Mouse (Mus musculus) heart, embryonic 10.5 days (tissue): ENCODE results near the gene Trex1. TPM values are rescaled to one million over a fixed set of nuclear protein-coding genes. Genes with fewer than 3 reads are reported as not detected.

Source experiments
- DNase-seq: peaks from one replicate; pipeline ENCODE4 v3.0.0-alpha.2; 2017; ENCODE audit warnings: low spot score
- H3K27ac ChIP-seq: fragments of 300-500 bp; sonication (generic); 2 replicates; pipeline ENCODE4 v1.5.1; 2016; ENCODE audit warnings: mild to moderate bottlenecking
- H3K27me3 ChIP-seq: fragments of 300-500 bp; sonication (generic); 2 replicates; pipeline ENCODE4 v1.6.1; 2016; ENCODE audit warnings: mild to moderate bottlenecking; ENCODE audit not compliant: poor library complexity, insufficient read depth, severe bottlenecking
- H3K36me3 ChIP-seq: fragments of 300-500 bp; sonication (generic); 2 replicates; pipeline ENCODE4 v1.6.1; 2016; ENCODE audit warnings: mild to moderate bottlenecking, moderate library complexity
- H3K4me1 ChIP-seq: fragments of 300-500 bp; sonication (generic); 2 replicates; pipeline ENCODE4 v1.6.1; 2016; ENCODE audit warnings: mild to moderate bottlenecking
- H3K4me3 ChIP-seq: fragments of 300-500 bp; sonication (generic); 2 replicates; pipeline ENCODE4 v1.5.1; 2016; ENCODE audit warnings: mild to moderate bottlenecking, moderate library complexity
- H3K9me3 ChIP-seq: fragments of 300-500 bp; sonication (generic); 2 replicates; pipeline ENCODE4 v1.6.1; 2016; ENCODE audit warnings: mild to moderate bottlenecking, moderate library complexity
- WGBS: fragments of 180-500 bp; shearing (Covaris S2); methylation state at CpG from one replicate; pipeline ENCODE4 v1.1.7; 2016; 5-methylcytosine and 5-hydroxymethylcytosine counted together
- polyA plus RNA-seq: library from polyadenylated mRNA; unstranded; fragments of >200 nt; fragmentation: Nextera tagmentation; extraction: Ambion mirVana; gene quantifications from 2 replicates; pipeline ENCODE4 v1.2.1, GENCODE M21; 2016

The Trex1 gene
- polyA plus RNA-seq, 1 experiment from 2014 or later = 8.2 TPM

DNA sequence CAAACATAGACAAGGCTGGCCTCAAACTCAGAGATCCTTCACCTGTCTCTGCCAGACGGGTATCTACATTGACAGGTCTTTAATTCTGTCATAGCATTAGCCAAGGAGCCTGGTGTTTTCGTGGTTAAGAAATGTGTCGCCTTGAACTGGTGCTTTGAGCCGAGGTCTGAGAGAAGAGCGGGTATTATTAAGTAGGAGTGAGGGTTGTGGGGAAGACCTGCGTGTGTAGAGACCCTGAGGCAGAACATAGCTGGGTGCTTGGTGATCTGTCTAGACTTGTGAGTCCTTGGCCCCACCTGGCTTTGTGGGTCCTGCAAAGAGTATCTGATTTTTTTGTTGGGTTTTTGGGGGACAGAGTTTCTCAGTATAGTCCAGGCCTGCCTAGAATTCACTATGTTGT is 5.7 kb downstream of the Trex1 start:
- Histone ChIP-seq H3K9me3 (no peaks in the 10 kb centered on the region), H3K36me3 (peaks cover 68% of the 10 kb centered on the region), H3K27me3 (no peaks in the 10 kb centered on the region), H3K27ac (peak overlapping the region; percentile 85; the same call in 1 of the 2 replicates), H3K4me3 (no peak overlapping the region), H3K4me1 (peaks cover 26% of the 10 kb centered on the region)
- DNase-seq = no peak
- 74% methylated on average over 6 of the region's 6 CpGs for WGBS

DNA sequence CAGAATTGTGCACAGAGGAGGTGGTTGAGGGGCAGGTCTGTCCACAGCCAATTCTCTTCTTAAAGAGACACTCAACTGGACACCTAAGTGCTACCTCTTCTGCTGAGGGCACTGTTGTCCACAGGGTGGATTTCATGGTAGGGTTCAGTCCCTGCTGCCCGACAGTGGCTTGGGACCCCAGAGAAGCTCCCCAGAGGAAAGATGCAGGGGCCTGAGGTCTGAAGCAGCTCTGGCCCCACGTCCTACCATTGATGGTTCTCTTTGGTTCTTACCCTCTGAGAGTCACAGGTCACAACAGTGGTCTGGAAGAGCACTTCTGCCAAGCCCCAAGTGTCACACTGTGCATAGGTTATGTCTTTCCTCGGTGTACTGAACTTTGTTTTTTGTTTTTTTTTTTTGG is 6.2 kb downstream of the Trex1 start:
- Histone ChIP-seq H3K4me1 (peaks cover 21% of the 10 kb centered on the region), H3K4me3 (no peak overlapping the region), H3K36me3 (peaks cover 69% of the 10 kb centered on the region), H3K27ac (no peak overlapping the region), H3K27me3 (no peaks in the 10 kb centered on the region), H3K9me3 (no peaks in the 10 kb centered on the region)
- no peak for DNase-seq
- WGBS = 71% methylated on average over 3 of the region's 3 CpGs

DNA sequence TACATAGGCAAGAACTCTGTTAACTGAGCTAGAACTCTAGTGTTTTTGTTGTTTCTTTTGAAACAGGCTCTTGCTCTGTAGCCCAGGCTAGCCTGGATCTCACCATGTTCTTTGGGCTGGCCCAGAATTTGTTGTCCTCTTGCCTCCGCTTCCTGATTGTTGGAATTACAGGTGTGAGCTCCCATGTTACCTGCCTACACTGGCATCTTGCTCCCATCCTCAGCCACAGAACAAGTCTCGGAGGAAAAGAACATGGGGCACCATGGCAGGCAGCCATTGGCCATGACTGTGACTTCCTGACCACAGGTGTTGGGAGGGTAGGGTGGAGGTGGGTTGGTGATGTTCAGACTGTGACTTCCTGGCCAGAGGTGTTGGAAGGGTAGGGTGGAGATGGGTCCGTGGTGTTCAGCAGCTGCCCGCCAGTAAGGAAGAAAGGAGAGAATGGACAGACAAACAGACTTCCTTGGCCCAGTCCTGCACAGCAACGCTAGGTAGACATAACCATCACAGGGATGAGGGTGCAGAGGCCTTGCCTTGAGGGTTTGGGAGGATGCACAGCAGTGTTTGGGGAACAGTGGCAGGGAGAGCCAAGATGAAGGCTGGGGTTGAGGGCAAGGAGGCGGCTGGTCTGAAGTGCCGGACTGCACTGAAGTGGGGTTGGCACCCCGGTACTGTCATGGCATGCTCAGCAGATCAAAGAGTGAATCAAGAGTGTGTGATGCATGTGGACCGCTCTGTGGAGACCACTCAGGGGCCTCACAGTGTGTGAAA is 6.9 kb downstream of the Trex1 start:
- Histone ChIP-seq H3K9me3 (no peaks in the 10 kb centered on the region), H3K27ac (no peak overlapping the region), H3K27me3 (no peaks in the 10 kb centered on the region), H3K4me3 (no peak overlapping the region), H3K4me1 (peaks cover 16% of the 10 kb centered on the region), H3K36me3 (peaks cover 66% of the 10 kb centered on the region)
- no peak for DNase-seq
- 92% methylated on average over 9 of the region's 9 CpGs for WGBS

DNA sequence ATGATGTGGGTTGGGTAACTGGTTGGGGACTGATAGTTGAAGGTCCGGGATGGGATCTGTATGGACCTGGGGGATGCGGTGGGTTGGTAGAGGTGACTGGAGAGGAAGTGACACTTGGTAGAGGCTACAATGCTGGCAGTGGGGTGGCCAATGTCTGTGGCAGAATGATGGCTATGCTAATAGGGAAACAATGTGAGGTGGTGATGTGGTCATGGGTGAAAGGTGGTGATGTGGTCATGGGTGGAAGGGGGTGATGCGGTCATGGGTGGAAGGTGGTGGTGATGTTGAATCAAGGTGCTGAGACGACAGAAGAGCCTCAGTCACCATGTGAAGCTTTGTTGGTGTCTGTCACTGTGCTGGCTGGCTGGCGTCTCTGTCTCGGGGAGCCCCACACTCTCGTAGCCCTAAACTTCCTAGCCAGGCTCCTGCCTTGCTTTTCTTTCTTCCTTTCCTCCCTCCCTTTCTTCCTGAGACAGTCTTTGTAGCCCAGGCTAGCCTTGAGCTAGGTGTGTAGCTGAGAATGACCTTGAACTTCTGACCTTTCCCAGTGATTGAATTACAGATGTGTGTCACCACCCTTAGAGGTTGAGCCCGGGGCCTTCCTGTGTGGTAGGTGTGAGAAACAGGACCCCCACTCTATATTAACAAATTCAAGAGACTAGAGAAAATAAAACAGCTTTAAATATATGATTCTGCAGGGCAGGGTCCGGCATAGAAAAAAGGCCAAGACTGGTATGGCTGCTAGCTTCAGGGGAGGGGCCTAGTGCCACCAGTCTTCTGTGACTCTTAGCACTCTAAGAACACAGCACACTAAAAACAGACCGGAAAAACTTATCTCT is 7.7 kb downstream of the Trex1 start:
- no peak overlapping the region for H3K4me3 ChIP-seq
- peaks cover 16% of the 10 kb centered on the region for H3K4me1 ChIP-seq
- 89% methylated on average over 10 of the region's 10 CpGs for WGBS
- peaks cover 58% of the 10 kb centered on the region for H3K36me3 ChIP-seq
- no peak overlapping the region for H3K27ac ChIP-seq
- DNase-seq = no peak
- no peaks in the 10 kb centered on the region for H3K27me3 ChIP-seq
- no peaks in the 10 kb centered on the region for H3K9me3 ChIP-seq

DNA sequence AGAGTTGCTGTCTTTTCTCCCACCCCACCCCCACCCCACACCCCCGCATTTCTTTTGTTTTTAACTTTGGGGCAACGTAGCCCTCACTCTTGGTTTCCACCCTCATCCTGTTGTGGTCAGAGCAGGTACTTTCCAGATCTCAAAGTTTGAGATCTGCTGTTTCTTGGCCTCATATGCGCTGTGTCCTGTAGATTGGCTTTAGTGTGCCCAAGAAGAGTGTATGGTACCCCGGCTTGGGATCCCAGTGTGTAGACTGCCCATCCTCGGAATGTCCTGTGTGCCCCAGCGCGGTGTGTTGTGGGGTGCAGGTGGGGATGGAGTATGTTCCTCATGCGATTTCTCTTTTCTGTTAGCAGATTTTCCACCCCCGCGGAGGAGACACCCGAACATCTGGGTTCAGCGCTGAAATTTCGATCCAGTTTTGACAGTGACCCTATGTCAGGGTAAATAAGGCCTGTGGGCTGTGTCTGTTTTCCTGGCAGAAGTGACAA is 8.5 kb downstream of the Trex1 start:
- Histone ChIP-seq H3K4me3 (no peak overlapping the region), H3K9me3 (no peaks in the 10 kb centered on the region), H3K36me3 (peaks cover 55% of the 10 kb centered on the region), H3K27me3 (no peaks in the 10 kb centered on the region), H3K4me1 (peaks cover 16% of the 10 kb centered on the region), H3K27ac (no peak overlapping the region)
- DNase-seq = no peak
- 86% methylated on average over 13 of the region's 13 CpGs for WGBS

DNA sequence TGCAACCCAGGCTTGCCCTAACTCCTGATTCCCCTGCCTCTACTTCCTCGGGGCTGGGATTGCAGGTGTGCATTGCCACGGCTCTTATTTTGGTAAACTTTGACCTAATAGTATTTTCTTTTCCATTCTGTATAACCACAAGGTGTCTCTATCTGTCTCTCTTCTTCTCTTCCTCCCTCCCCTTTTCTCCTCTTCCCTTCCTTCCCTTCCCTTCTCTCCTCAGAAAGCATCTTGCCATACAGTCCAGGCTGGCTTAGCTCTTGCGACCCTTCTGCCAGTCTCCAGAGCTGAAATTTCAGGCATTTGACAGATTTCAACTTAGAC is 8.9 kb downstream of the Trex1 start:
- H3K36me3 ChIP-seq = peaks cover 51% of the 10 kb centered on the region
- no peak overlapping the region for H3K4me3 ChIP-seq
- no peak for DNase-seq
- no peak overlapping the region for H3K27ac ChIP-seq
- 79% methylated on average over 3 of the region's 3 CpGs for WGBS
- no peaks in the 10 kb centered on the region for H3K27me3 ChIP-seq
- no peaks in the 10 kb centered on the region for H3K9me3 ChIP-seq
- peaks cover 16% of the 10 kb centered on the region for H3K4me1 ChIP-seq

DNA sequence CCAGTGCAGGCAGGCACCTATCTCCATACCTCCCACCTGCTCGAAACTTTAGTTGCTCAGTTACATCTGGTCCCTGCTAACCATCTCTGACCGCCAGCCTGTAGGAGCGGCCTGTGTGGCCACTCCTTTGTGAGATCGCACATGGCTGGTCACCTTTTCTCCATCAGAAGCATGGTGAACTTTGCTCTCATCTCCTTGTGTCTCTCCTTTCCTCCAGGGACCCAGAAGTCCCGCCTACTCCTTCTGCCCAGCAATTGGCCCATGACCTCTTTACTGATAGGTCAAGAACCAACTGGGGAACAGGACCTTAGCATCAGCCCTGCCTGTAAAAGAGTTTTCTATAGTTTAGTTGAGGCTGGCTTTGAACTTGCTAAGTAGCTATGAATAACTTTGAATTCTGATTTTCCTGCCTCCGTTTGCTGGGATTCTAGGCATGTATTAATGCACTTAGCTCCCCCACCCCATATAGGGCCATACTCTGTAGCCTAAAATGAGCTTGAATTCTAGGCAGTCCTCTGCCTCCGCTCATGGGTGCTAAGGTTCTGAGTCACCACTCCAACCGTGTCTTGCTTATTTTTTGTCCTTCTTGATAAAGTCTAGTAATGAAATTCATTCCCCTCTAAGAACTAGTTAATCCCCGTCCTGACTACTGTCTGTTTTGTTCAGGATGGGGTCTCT is 9.4 kb downstream of the Trex1 start:
- peaks cover 48% of the 10 kb centered on the region for H3K36me3 ChIP-seq
- no peak overlapping the region for H3K27ac ChIP-seq
- no peak overlapping the region for H3K4me3 ChIP-seq
- H3K4me1 ChIP-seq = peaks cover 12% of the 10 kb centered on the region
- no peak for DNase-seq
- H3K27me3 ChIP-seq = no peaks in the 10 kb centered on the region
- WGBS = 82% methylated on average over 9 of the region's 9 CpGs
- H3K9me3 ChIP-seq = no peaks in the 10 kb centered on the region

DNA sequence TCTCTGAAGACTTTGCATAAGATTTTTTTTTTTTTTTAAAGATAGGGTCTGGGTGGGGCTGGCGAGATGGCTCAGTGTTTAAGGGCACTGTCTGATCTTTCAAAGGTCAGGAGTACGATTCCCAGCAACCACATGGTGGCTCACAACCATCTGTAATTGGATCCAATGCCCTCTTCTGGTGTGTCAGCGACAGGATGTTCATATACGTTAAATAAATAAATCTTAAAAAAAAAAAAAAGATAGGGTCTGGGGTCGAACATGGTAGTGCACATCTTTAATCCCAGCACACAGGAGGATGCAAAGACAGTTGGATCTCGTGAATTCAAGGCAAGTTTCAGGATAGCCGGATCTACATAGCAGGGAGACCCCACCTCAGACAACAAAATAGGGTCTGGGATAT is 10.2 kb downstream of the Trex1 start:
- Histone ChIP-seq H3K36me3 (peaks cover 48% of the 10 kb centered on the region), H3K9me3 (no peaks in the 10 kb centered on the region), H3K27me3 (no peaks in the 10 kb centered on the region), H3K27ac (no peak overlapping the region), H3K4me3 (no peak overlapping the region), H3K4me1 (peaks cover 5% of the 10 kb centered on the region)
- DNase-seq = no peak
- 83% methylated on average over 7 of the region's 7 CpGs for WGBS

DNA sequence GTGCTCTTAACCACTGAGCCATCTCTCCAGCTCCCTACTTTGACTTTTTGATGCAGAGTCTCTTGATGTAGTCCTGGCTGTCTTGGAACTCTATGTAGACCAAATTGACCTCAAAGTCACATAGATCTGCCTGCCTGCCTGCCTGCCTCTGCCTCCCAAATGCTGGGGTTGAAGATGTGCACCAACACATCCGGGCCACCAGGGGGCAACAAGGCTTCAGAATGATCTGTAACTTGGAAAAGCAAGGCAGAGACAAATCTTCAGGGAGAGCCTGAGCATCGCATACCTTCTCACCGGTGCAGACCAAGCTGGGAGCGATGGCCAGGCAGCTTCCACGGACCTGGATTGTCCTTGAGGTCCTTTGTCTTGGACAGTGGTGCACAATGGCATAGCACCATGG is 13.2 kb downstream of the Trex1 start:
- Histone ChIP-seq H3K4me1 (peaks cover 6% of the 10 kb centered on the region), H3K27ac (no peak overlapping the region), H3K27me3 (no peaks in the 10 kb centered on the region), H3K4me3 (no peak overlapping the region), H3K9me3 (no peaks in the 10 kb centered on the region), H3K36me3 (peaks cover 35% of the 10 kb centered on the region)
- 38% methylated on average over 5 of the region's 5 CpGs for WGBS
- no peak for DNase-seq

DNA sequence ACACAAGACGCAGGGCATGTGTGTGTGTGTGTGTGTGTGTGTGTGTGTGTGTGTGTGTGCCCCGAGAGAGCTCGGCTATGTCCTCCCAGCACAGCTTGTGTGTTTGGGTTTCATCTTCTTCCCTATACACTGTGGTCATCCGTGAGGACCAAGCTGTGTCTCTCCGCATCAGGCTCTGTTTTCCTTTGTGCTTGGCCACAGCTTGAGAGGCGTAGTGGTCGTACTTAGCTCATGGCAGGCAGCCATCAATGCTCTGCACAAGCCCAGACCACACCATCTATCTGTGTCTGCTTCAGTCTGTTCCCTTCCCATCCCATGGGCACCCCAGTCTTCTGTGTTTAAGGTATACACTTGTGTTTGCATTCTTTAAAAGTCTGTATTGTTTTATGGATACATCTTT is 18.2 kb downstream of the Trex1 start:
- WGBS = 58% methylated on average over 7 of the region's 7 CpGs
- Histone ChIP-seq H3K4me1 (peaks cover 42% of the 10 kb centered on the region), H3K27ac (peak overlapping the region; percentile 53), H3K4me3 (peak overlapping the region; percentile 74; the same call in 1 of the 2 replicates), H3K27me3 (no peaks in the 10 kb centered on the region), H3K9me3 (no peaks in the 10 kb centered on the region), H3K36me3 (peaks cover 2% of the 10 kb centered on the region)
- DNase-seq = no peak

DNA sequence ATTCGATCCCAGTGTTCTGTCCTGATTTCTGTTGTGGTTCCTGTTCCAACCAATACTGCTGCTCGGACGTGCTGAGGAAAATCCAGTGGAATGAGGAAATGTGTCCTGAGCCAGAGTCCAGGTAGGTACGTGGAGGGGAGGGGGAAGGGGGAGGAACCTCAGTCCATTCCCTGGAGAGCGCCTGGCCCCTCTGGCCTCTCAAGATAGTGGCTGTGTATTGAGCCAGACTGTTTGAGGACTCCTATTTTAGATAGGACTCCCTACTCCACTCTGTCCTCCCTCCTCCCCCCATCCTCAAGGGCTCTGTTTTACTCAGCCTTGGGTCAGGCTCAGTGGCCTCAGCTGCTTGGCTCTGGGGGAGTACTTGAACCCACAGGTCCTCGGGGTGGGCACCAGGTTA is 18.6 kb downstream of the Trex1 start:
- DNase-seq = no peak
- Histone ChIP-seq H3K27me3 (no peaks in the 10 kb centered on the region), H3K9me3 (no peaks in the 10 kb centered on the region), H3K4me1 (peaks cover 42% of the 10 kb centered on the region), H3K27ac (peak overlapping the region; percentile 53), H3K4me3 (peak overlapping the region; percentile 74), H3K36me3 (no peaks in the 10 kb centered on the region)
- WGBS = 33% methylated on average over 6 of the region's 6 CpGs

DNA sequence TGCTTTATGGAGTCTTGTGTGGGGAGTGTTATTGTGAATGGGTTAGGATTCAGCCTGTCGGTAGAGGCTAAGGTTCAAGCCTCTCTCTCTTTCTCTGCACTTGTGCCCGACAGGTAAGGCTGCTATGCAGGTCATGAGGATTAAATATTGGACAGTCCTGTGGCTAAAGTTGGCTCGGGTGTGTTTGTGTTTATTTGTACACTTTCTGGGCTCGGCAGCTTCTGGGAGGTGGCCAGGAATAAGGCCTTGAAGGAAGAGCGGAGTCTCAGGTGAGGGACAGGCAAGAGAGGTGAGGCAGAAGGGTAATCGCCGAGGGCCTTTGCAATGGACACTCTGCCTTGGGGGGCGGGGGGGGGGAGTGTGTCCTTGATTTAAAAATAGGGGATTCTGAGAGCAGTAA is 19.3 kb downstream of the Trex1 start:
- Histone ChIP-seq H3K4me1 (peaks cover 42% of the 10 kb centered on the region), H3K27me3 (no peaks in the 10 kb centered on the region), H3K36me3 (no peaks in the 10 kb centered on the region), H3K4me3 (peak overlapping the region; percentile 74), H3K9me3 (no peaks in the 10 kb centered on the region), H3K27ac (no peak overlapping the region)
- WGBS = 80% methylated on average over 8 of the region's 8 CpGs
- DNase-seq = no peak

DNA sequence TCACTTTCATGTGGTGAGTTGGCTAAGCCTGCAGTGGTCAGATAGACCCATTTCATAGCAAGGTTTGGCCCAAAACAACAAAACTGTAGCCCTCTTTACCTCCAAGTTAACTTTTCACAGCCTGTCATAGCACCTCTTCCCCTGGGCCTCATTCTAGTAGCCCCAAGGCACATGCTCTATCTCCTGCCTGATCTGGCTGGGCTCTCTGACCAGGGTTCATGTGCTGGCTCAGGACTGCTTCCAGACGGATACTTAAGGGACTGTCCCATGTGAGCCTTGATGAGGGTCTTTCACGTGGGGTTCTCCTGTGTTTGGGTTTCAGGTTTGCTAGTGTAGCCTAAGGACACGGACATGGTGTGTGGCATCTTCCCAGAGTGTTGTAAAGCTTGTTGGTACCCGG is 19.9 kb downstream of the Trex1 start:
- WGBS = 66% methylated on average over 4 of the region's 4 CpGs
- Histone ChIP-seq H3K27ac (0 out of 2 replicates have a peak overlapping the region, but pooled peaks have one; percentile 90), H3K4me3 (peak overlapping the region; percentile 74), H3K36me3 (no peaks in the 10 kb centered on the region), H3K27me3 (no peaks in the 10 kb centered on the region), H3K9me3 (no peaks in the 10 kb centered on the region), H3K4me1 (peaks cover 42% of the 10 kb centered on the region)
- DNase-seq = no peak
